Mouse (Mus musculus) retina, embryonic 14.5 days (tissue): ENCODE results near the gene Lzts2.

Source experiments
- DNase-seq: peaks from one replicate; pipeline ENCODE4 v3.0.0-alpha.2; 2015; ENCODE audit warnings: low spot score

Lzts2 gene

GRCm38 (mm10) chr19:45003740-45004516, 10.3 kb upstream of the Lzts2 start:
- no peak for DNase-seq

GRCm38 (mm10) chr19:45005444-45005843, 8.8 kb upstream of the Lzts2 start, which contains the start of gene Twnk:
TSS of gene Twnk (plus strand) at chr19:45005663.
- DNase-seq, result no peak

- peak; percentile 96 for DNase-seq
Measured at GRCm38 (mm10) chr19:45005957-45006712, 8.1 kb upstream of the Lzts2 start, which contains the start of gene Mrpl43. TSS of gene Mrpl43 (minus strand) at chr19:45006442.

- no peak for DNase-seq
Measured at GRCm38 (mm10) chr19:45007021-45007420, 7.2 kb upstream of the Lzts2 start.

GRCm38 (mm10) chr19:45007425-45008191, 6.6 kb upstream of the Lzts2 start:
- no peak for DNase-seq

- DNase-seq, result no peak
Measured at GRCm38 (mm10) chr19:45010646-45011045, 3.6 kb upstream of the Lzts2 start.

GRCm38 (mm10) chr19:45012219-45012618, 2.0 kb upstream of the Lzts2 start:
- no peak for DNase-seq

GRCm38 (mm10) chr19:45012636-45013035, 1.6 kb upstream of the Lzts2 start:
- DNase-seq, result peak; percentile 73

GRCm38 (mm10) chr19:45013581-45014225, 511 bp upstream of the Lzts2 start:
- DNase-seq, result no peak

- peak; percentile 54 for DNase-seq
Measured at GRCm38 (mm10) chr19:45014981-45015402, 778 bp downstream of the Lzts2 start.

GRCm38 (mm10) chr19:45015518-45016281, 1.5 kb downstream of the Lzts2 start:
- peak; percentile 38 for DNase-seq

GRCm38 (mm10) chr19:45016341-45017215, 2.4 kb downstream of the Lzts2 start:
- DNase-seq, result peak; percentile 75

GRCm38 (mm10) chr19:45017216-45017771, 3.1 kb downstream of the Lzts2 start:
- DNase-seq, result peak; percentile 84

GRCm38 (mm10) chr19:45017909-45018308, 3.7 kb downstream of the Lzts2 start:
- DNase-seq, result peak; percentile 84

- peak; percentile 41 for DNase-seq
Measured at GRCm38 (mm10) chr19:45018351-45018831, 4.2 kb downstream of the Lzts2 start.

- DNase-seq, result no peak
Measured at GRCm38 (mm10) chr19:45020348-45020747, 6.1 kb downstream of the Lzts2 start.

- DNase-seq, result no peak
Measured at GRCm38 (mm10) chr19:45021362-45021761, 7.1 kb downstream of the Lzts2 start.

- no peak for DNase-seq
Measured at GRCm38 (mm10) chr19:45023993-45024392, 9.8 kb downstream of the Lzts2 start.

GRCm38 (mm10) chr19:45024775-45025174, 10.6 kb downstream of the Lzts2 start:
- no peak for DNase-seq
